Mouse (Mus musculus) hindbrain, embryonic 12.5 days (tissue): ENCODE data around the gene Ccl24. TPM values are rescaled to one million over a fixed set of nuclear protein-coding genes. Genes with fewer than 3 reads are reported as not detected.
"Not testable (repeated sequence)": the region's sequence is repeated elsewhere in the genome, so short reads cannot be mapped to it uniquely, and the experiment has no call there.

ENCODE experiments used
- ATAC-seq: fragments of 200-750 bp; cut with Nextera tagmentation; 2 replicates; pipeline ENCODE4 v1.8.0; 2017; ENCODE audit warnings: moderate TSS enrichment; ENCODE audit not compliant: low FRiP score
- H3K27ac ChIP-seq: fragments of 300-500 bp; sonication (generic); 2 replicates; pipeline ENCODE4 v1.5.1; 2016; ENCODE audit warnings: mild to moderate bottlenecking
- H3K27me3 ChIP-seq: fragments of 300-500 bp; sonication (generic); 2 replicates; pipeline ENCODE4 v1.6.1; 2016; ENCODE audit warnings: mild to moderate bottlenecking
- H3K36me3 ChIP-seq: fragments of 300-500 bp; sonication (generic); 2 replicates; pipeline ENCODE4 v1.6.1; 2016; ENCODE audit warnings: mild to moderate bottlenecking
- H3K4me1 ChIP-seq: fragments of 300-500 bp; sonication (generic); 2 replicates; pipeline ENCODE4 v1.6.1; 2016
- H3K4me2 ChIP-seq: fragments of 300-500 bp; sonication (generic); replicated peaks from 2 replicates; pipeline ENCODE4 v1.6.1; 2016; ENCODE audit warnings: mild to moderate bottlenecking
- H3K4me3 ChIP-seq: fragments of 300-500 bp; sonication (generic); 2 replicates; pipeline ENCODE4 v1.5.1; 2016; ENCODE audit warnings: mild to moderate bottlenecking
- H3K9ac ChIP-seq: fragments of 300-500 bp; sonication (generic); 2 replicates; pipeline ENCODE4 v1.6.1; 2016; ENCODE audit warnings: mild to moderate bottlenecking, moderate library complexity
- H3K9me3 ChIP-seq: fragments of 300-500 bp; sonication (generic); replicated peaks from 2 replicates; pipeline ENCODE4 v1.6.1; 2016; ENCODE audit warnings: mild to moderate bottlenecking
- WGBS: fragments of 180-500 bp; shearing (Covaris S2); methylation state at CpG from one replicate; pipeline ENCODE4 v1.1.7; 2016; 5-methylcytosine and 5-hydroxymethylcytosine counted together
- polyA plus RNA-seq: library from polyadenylated mRNA; unstranded; fragments of >200 nt; fragmentation: Nextera tagmentation; extraction: Ambion mirVana; gene quantifications from 2 replicates; pipeline ENCODE4 v1.2.1, GENCODE M21; 2016

Gene Ccl24
- polyA plus RNA-seq = 2.0 and 3.1 TPM in 2 replicates

DNA sequence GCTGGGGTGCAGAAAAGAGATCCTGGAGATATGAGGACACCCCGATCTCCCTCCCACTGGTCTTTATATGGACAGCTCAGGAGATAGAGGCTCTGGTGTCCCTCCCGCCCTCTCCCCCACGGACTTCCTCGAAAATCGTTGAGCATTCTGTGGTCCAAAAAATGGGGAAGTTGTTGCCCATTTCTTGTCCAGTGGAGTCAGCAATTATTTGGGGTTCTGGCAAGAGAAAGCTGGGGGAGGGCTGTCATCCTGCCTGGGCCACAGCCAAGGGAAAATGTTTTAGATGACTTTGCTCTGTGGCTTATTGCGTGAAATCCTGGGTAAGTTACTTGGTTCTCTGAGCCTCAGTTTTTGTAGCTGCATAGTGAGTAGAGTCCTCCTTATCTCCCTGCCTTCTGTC is at the start of gene Ccl24:
Gene Ccl24 (minus strand): TSS at position 44 of the 400 bp plus-strand sequence.
- H3K27me3 ChIP-seq = no peaks in the 10 kb centered on the region
- H3K36me3 ChIP-seq = no peaks in the 10 kb centered on the region
- no peak within 1 kb of the TSS for H3K4me2 ChIP-seq
- H3K4me1 ChIP-seq = no peaks in the 10 kb centered on the region
- ATAC-seq = no peak
- 92% methylated on average over 6 of the region's 6 CpGs for WGBS
- H3K27ac ChIP-seq = no peak within 1 kb of the TSS
- no peaks in the 10 kb centered on the region for H3K9me3 ChIP-seq
- no peak within 1 kb of the TSS for H3K9ac ChIP-seq
- no peak within 1 kb of the TSS for H3K4me3 ChIP-seq

DNA sequence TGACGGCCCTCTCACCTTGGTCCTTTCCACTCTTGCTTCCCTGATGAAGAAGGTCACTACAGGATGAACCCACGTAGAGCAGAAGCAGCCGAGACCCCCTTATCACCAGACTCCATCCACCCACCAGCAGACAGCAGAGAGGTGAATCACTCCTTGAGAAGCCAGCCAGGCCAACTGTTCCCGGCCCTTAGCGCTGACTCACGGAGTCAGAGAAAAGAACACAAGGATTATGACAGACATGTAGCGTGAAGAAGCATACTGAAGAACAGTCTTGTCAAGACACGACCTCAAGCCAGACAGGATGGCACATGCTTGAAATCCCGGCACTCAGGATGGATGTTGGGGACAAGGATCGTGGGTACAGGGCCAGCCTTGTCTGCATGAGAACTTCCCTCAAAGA is 48.9 kb upstream of the Ccl24 start:
- Histone ChIP-seq H3K4me3 (no peak overlapping the region), H3K27me3 (no peaks in the 10 kb centered on the region), H3K27ac (no peak overlapping the region), H3K4me2 (no peak overlapping the region), H3K9me3 (no peaks in the 10 kb centered on the region), H3K4me1 (no peaks in the 10 kb centered on the region), H3K36me3 (no peaks in the 10 kb centered on the region), H3K9ac (no peak overlapping the region)
- WGBS = 87% methylated on average over 10 of the region's 10 CpGs
- no peak for ATAC-seq

DNA sequence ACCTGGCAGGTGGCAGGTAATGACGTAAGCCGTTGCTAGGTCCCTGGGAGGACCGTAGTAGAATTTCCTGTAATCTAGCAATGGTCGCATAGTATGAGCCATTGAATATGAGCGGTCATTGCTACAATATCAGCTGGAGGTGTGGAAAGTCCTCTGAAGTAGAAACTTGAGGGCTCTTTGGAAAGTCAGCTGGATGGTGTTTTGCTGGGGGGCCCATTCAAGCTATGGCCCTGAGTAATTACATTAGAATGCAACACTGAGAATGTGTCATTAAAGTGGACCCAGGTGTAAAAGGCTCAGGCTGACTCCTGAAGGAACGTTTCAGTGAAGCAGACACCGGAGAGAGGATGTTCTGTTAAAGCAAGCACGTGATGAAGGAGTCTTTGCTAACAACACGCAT is 47.7 kb upstream of the Ccl24 start:
- no peaks in the 10 kb centered on the region for H3K36me3 ChIP-seq
- no peaks in the 10 kb centered on the region for H3K9me3 ChIP-seq
- no peak overlapping the region for H3K27ac ChIP-seq
- no peaks in the 10 kb centered on the region for H3K27me3 ChIP-seq
- ATAC-seq = no peak
- no peak overlapping the region for H3K4me2 ChIP-seq
- 88% methylated on average over 9 of the region's 9 CpGs for WGBS
- no peak overlapping the region for H3K9ac ChIP-seq
- no peaks in the 10 kb centered on the region for H3K4me1 ChIP-seq
- H3K4me3 ChIP-seq = no peak overlapping the region

DNA sequence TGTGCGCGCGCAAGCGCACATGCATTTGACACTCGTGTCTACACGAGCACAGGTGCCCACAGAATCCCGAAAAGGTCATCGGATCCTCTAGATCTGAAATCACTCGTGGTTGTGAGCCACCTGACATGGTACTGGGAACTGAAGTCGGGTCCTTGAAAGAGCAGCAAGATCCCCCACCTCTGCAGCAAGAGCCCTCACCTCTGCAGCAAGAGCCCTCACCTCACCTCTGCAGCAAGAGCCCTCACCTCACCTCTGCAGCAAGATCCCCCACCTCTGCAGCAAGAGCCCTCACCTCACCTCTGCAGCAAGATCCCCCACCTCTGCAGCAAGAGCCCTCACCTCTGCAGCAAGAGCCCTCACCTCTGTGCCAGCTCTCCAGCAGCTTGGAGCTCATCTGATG is 46.9 kb upstream of the Ccl24 start:
- not testable (repeated sequence) for H3K9ac ChIP-seq, H3K9me3 ChIP-seq, H3K36me3 ChIP-seq, ATAC-seq, H3K4me3 ChIP-seq, H3K4me2 ChIP-seq, H3K27ac ChIP-seq, H3K4me1 ChIP-seq, H3K27me3 ChIP-seq
- 89% methylated on average over 10 of the region's 10 CpGs for WGBS

DNA sequence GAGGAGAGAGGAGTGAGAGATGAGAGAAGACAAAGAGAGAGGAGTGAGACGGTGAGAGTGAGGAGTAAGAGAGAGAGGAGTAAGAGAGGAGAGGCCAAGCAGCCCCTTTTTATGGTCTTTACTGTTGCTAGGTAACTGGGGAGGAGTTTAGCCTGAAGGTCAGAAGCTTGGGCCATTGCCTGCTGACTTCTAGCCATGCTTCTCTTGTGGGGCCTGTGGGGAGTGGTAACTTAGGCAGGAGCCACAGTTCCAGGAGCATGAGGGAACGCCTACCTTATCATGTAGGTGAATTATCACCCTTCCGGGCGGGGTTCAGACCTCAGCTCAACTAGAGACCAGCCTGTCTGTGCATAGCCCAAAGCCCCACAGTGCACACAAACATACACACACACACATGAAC is 36.9 kb upstream of the Ccl24 start:
- no peaks in the 10 kb centered on the region for H3K4me1 ChIP-seq
- no peak overlapping the region for H3K4me3 ChIP-seq
- no peaks in the 10 kb centered on the region for H3K27me3 ChIP-seq
- no peaks in the 10 kb centered on the region for H3K36me3 ChIP-seq
- no peak for ATAC-seq
- H3K9ac ChIP-seq = no peak overlapping the region
- 0 out of 2 replicates have a peak, but pooled peaks cover 3% of the 10 kb centered on the region for H3K9me3 ChIP-seq
- no peak overlapping the region for H3K27ac ChIP-seq
- WGBS = 76% methylated on average over 4 of the region's 4 CpGs
- no peak overlapping the region for H3K4me2 ChIP-seq

DNA sequence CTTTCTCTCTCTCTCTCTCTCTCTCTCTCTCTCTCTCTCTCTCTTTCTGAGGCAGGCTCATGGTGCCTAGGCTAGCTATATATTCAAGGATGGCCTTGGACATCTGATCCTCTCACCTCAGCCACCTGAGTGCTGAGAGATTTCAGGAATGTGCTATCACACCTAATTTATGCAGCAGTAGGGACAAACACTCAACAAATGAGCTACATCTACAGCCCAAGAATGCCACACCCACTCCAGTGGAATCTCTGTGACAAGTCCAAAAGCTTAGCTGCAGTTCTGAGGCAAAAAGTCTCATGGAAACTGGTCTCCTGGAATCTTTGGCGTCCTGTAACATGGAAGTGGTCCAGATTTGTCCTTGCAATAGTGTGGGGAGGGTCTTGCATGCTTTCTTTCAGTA is 34.7 kb upstream of the Ccl24 start:
- Histone ChIP-seq H3K4me2 (no peak overlapping the region), H3K36me3 (no peaks in the 10 kb centered on the region), H3K9me3 (peaks cover 9% of the 10 kb centered on the region), H3K4me3 (no peak overlapping the region), H3K4me1 (no peaks in the 10 kb centered on the region), H3K27ac (no peak overlapping the region), H3K9ac (no peak overlapping the region), H3K27me3 (no peaks in the 10 kb centered on the region)
- 40% methylated on average over 1 of the region's 1 CpGs for WGBS
- no peak for ATAC-seq

DNA sequence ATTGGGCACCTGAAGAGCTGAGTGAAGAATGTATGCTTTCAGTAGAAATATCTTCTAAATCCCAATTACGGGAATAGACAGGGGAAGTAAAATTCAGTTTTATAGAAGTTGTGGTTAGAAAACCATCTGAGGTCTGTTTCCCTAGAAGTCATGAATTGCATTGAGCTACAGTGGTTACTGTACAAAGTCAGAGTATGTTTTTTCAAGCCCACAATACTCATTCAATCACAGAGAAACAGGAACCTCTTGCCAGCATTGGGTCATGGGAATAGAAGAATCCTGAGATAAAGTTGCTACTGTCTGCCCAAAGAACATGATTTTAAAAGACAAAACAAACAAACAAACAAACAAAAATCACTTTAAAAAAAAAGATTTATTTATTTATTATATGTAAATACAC is 33.9 kb upstream of the Ccl24 start:
- H3K27me3 ChIP-seq, ATAC-seq, H3K4me1 ChIP-seq, H3K27ac ChIP-seq, H3K36me3 ChIP-seq, H3K9ac ChIP-seq, H3K4me3 ChIP-seq, H3K4me2 ChIP-seq: not testable (repeated sequence)
- no CpG with 5 or more reads among the region's 1 CpGs for WGBS
- H3K9me3 ChIP-seq = peaks cover 11% of the 10 kb centered on the region

DNA sequence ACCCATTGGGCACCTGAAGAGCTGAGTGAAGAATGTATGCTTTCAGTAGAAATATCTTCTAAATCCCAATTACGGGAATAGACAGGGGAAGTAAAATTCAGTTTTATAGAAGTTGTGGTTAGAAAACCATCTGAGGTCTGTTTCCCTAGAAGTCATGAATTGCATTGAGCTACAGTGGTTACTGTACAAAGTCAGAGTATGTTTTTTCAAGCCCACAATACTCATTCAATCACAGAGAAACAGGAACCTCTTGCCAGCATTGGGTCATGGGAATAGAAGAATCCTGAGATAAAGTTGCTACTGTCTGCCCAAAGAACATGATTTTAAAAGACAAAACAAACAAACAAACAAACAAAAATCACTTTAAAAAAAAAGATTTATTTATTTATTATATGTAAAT is 31.8 kb upstream of the Ccl24 start:
- not testable (repeated sequence) for H3K9ac ChIP-seq, H3K4me3 ChIP-seq, H3K4me2 ChIP-seq, H3K27me3 ChIP-seq, H3K27ac ChIP-seq, H3K36me3 ChIP-seq, H3K4me1 ChIP-seq, ATAC-seq
- peaks cover 11% of the 10 kb centered on the region for H3K9me3 ChIP-seq
- no CpG with 5 or more reads among the region's 1 CpGs for WGBS

DNA sequence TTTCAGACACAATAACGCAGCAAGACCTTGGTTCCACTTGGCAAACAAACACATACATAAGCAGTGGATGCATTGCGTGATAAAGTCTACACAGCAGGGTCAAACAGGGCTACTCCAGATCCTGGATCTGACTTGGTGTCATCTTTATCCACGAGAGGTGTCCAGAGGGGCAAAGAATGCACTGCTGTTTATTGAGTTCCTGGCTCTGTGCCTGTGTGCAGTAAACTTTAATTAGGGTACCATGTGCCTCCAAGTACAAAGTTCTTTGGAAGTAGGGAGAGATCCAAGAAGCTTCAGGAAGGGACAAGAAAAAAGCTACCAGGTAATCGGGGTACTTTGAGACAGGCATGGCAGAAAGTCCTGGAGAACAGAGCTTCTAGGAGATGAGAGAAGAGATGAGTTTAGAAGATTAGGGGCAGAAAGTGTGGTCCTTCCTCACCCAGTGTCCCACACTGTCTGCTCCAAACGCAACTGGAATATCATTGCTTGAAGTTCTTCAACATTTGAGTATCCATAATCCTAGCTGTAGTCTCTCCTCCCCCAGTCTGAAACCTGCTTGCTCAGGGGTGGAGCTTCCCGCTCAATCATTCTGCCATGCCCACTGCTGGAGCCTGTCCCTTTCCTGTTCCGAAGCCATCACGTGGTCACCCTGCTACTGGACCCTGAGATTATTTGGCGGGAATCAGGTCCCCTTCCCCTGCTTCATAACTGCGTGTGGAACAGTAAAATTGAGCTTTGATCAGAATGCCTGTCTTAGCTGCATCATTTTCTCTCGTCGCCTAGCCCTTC is 17.3 kb upstream of the Ccl24 start:
- Histone ChIP-seq H3K27me3 (no peaks in the 10 kb centered on the region), H3K9ac (no peak overlapping the region), H3K36me3 (no peaks in the 10 kb centered on the region), H3K9me3 (0 out of 2 replicates have a peak, but pooled peaks cover 6% of the 10 kb centered on the region), H3K4me1 (no peaks in the 10 kb centered on the region), H3K27ac (no peak overlapping the region), H3K4me2 (no peak overlapping the region), H3K4me3 (no peak overlapping the region)
- no peak for ATAC-seq
- 82% methylated on average over 12 of the region's 12 CpGs for WGBS

DNA sequence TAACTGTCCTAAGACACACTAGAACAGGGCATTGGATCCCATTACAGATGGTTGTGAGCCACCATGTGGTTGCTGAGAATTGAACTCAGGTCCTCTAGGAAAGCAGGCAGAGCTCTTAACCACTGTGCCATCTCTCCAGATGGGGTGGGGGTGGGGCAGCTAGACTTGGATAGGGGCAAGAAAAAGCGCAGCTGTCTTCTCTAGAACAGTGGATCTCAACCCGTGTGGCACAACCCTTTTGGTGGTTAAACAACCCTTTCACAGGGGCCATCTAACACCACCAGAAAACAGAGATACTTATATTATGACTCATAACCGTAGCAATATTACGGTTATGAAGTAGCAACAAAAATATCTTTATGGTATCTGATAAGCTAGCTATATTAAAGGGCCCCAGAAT is 14.9 kb upstream of the Ccl24 start:
- Histone ChIP-seq H3K27me3 (no peaks in the 10 kb centered on the region), H3K4me1 (no peaks in the 10 kb centered on the region), H3K27ac (no peak overlapping the region), H3K9me3 (0 out of 2 replicates have a peak, but pooled peaks cover 6% of the 10 kb centered on the region), H3K9ac (no peak overlapping the region), H3K4me3 (no peak overlapping the region), H3K36me3 (no peaks in the 10 kb centered on the region), H3K4me2 (no peak overlapping the region)
- no peak for ATAC-seq
- 85% methylated on average over 4 of the region's 4 CpGs for WGBS

DNA sequence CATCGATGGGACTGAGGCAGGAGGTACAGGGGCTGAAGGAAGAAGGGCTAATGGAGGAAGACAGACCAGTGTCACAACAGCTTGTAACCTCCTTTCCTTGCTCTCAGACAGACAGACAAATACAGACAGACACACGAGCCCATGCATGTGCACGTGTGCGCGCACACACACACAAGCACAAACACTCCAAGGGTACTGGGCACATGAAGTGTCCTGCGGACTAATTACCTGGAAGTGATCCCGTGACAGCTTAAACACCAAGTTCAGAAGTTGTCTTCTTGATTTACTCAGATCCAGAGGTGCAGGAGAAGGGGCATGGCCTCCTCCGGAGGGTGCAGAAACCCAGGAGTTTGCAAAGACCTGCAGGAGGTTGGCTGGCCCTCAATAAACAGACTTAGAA is 12.8 kb upstream of the Ccl24 start:
- no peak overlapping the region for H3K27ac ChIP-seq
- H3K4me1 ChIP-seq = no peaks in the 10 kb centered on the region
- no peak overlapping the region for H3K4me2 ChIP-seq
- H3K9ac ChIP-seq = no peak overlapping the region
- no peak overlapping the region for H3K4me3 ChIP-seq
- no peak for ATAC-seq
- H3K36me3 ChIP-seq = no peaks in the 10 kb centered on the region
- H3K9me3 ChIP-seq = no peaks in the 10 kb centered on the region
- WGBS = 87% methylated on average over 8 of the region's 8 CpGs
- no peaks in the 10 kb centered on the region for H3K27me3 ChIP-seq

DNA sequence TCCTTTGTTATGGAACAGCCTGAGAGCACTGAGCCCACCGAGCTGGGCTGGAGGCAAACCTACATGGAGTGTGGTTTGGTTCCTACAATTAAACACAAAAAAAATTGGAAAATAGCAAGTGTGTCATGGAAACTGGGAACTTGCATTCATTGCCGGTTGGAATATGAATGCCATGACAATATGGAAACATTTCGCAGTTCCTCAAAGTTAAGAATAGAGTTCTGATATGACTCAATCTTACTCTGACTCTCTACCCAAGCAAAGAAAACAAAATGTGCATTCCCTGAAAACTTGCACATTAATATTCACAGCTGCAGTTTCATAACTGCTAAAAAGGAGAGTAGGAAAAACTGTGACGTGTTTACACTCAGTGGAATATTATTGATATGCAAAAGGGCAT is 9.5 kb upstream of the Ccl24 start:
- WGBS = 88% methylated on average over 4 of the region's 4 CpGs
- no peak overlapping the region for H3K4me3 ChIP-seq
- no peak for ATAC-seq
- no peak overlapping the region for H3K27ac ChIP-seq
- H3K36me3 ChIP-seq = no peaks in the 10 kb centered on the region
- H3K27me3 ChIP-seq = no peaks in the 10 kb centered on the region
- no peak overlapping the region for H3K9ac ChIP-seq
- H3K4me1 ChIP-seq = no peaks in the 10 kb centered on the region
- H3K9me3 ChIP-seq = 0 out of 2 replicates have a peak, but pooled peaks cover 3% of the 10 kb centered on the region
- no peak overlapping the region for H3K4me2 ChIP-seq

DNA sequence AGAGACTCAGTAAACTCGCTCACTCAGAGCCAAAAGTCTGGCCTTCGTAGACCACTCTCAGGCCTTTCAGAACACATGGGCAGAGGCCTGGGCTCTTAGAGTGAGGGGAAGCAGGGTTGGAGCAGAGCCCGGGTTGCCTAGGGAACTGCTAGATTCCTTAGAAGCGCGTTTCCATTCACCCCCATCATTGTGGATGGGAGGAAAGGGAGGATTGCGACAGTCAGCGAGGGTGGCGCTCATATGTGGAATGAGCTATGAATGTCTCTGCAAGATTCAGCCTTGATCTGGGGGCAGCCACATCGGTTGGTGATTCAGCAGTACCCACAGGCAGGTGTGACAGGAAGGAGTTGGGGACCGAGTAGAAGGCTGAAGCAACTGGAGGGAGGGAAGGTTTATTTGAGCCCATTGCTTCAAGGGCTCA is 6.5 kb upstream of the Ccl24 start:
- no peak for ATAC-seq

More for the DNA sequence above, 6.5 kb upstream of the Ccl24 start:
- Histone ChIP-seq H3K27ac (no peak overlapping the region), H3K36me3 (no peaks in the 10 kb centered on the region), H3K4me1 (no peaks in the 10 kb centered on the region), H3K4me2 (no peak overlapping the region), H3K27me3 (no peaks in the 10 kb centered on the region), H3K9ac (no peak overlapping the region), H3K4me3 (no peak overlapping the region), H3K9me3 (0 out of 2 replicates have a peak, but pooled peaks cover 3% of the 10 kb centered on the region)
- WGBS = 86% methylated on average over 10 of the region's 10 CpGs
